Mouse (Mus musculus): ENCODE data around the gene Lrrn2.

Gene Lrrn2

DNA sequence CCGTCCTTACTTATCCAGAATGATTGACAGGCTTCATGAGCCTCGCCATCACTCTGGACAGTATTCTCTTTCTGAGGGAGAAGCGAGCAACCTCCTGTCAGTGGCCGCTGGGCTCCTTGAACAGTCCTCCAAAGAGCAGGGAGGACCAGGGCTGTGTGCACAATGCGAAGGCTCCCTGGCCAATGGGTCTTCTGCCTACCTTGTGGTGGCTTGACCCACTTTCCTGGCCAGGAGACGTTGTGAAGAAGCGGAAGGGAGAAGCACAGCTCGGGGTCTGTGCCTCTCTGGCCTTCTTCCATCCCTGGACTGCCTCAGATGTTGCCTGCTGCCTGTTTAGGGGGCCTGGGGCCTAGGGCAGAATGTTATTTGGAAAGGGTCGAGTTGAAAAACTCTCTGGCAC, 1.8 kb downstream of the Lrrn2 start:
- no peak for DNase-seq (ENCODE audit: low read depth in 2 of 2, low spot score in 2 of 2)

- DNase-seq (ENCODE audit: low read depth in 2 of 2, low spot score in 2 of 2), result no peak
These were observed 5.6 kb downstream of the Lrrn2 start for GRCm38 (mm10) chr1:132885701-132886100.

GRCm38 (mm10) chr1:132886626-132887025, 6.6 kb downstream of the Lrrn2 start:
- DNase-seq (ENCODE audit: low read depth in 2 of 2, low spot score in 2 of 2), result no peak

GRCm38 (mm10) chr1:132888811-132889210, 8.7 kb downstream of the Lrrn2 start:
- no peak for DNase-seq (ENCODE audit: low read depth in 2 of 2, low spot score in 2 of 2)

DNA sequence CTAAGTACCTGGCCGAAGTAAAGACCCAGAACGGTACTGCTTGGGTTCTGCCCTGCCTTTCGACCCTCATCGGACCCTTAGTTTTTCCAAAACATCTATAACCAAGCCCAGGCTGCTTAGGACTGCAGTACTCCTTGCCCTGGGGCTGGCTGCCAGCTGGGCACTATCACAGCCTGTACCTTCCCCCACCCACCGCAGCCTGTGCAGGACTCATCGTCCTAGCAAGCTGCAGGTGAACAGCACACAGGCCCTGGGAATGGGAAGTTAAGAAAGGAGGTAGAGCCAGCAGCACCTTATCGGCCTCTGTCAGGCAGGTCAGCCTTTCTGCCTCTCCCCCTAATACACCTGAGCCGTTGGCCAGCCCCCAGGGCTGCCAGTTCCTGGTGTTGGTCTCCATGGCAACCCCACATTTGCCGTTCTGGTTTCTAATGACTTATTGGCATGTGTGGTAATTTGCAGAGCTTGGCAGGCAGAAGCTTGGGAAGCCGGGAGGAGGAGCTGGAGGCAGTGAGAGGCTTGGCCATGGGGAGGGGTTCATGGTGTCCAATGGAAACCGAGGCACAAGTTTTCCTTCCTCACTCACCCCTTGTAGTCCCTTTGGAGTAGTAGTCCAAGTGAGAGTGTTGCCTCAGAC, 10.2 kb downstream of the Lrrn2 start:
- no peak for DNase-seq (ENCODE audit: low read depth in 2 of 2, low spot score in 2 of 2)

DNA sequence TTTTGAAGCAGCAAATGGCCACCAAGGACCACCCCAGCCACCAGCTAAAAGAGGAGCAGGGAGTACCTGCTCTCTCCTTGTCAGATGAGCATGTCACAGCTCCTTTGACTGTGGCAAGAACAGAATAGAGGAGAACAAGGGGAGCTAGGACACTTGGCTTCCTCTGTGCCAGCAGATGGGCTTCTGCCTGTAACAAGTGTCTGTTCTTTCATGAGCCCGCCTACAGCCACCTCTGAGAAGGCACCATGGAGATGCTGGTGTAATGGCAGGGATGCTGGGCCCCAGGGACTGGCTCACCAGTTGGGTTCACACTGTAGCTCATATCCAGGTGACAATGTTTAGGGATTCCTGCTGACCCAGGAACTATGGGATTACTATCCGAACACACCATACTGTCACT, 12.0 kb downstream of the Lrrn2 start:
- no peak for DNase-seq (ENCODE audit: low read depth in 2 of 2, low spot score in 2 of 2)

GRCm38 (mm10) chr1:132893311-132894077, 13.4 kb downstream of the Lrrn2 start:
- no peak for DNase-seq (ENCODE audit: low read depth in 2 of 2, low spot score in 2 of 2)

- no peak for DNase-seq (ENCODE audit: low read depth in 2 of 2, low spot score in 2 of 2)
These were observed 19.0 kb downstream of the Lrrn2 start for GRCm38 (mm10) chr1:132899029-132899428.

GRCm38 (mm10) chr1:132899626-132900025, 19.6 kb downstream of the Lrrn2 start:
- no peak for DNase-seq (ENCODE audit: low read depth in 2 of 2, low spot score in 2 of 2)

DNA sequence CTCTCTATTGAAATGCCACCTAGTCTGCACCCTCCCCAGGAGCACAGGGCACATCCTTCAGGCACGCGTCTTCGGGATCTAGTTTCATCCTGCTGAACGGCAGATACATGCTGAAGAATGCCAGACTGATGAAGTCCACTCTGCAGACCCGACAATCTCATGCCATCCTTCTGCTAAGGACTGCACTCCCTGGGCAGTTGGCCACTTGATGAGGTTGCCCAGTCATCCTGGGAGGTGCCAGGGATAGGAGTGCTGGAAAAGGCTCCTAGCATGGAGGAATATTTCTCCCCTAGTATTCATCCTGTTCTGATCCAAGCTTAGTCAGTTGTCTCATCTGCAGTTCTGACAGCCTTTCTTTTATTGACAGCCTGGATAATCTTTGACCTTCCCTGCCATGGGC, 20.9 kb downstream of the Lrrn2 start:
- DNase-seq (ENCODE audit: low read depth in 2 of 2, low spot score in 2 of 2), result no peak

DNA sequence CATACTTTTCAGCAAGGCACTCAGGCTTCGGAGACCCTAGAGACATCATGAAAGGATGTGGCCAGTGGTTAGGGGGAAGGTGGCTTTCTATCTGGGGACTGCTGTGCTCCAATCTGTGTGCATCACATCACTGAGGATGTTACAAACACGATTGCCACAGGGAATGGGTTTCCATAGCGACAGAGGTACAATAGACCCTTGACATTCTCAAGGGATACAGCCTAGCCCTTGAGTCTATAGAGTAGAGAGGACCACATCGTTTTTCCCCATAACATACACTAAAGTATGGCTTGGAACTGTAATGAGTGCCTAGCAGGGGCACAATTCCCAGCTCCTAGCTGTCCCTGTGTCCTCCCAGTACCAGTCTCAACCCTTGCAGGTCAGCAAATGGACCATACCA, 23.4 kb downstream of the Lrrn2 start:
- DNase-seq (ENCODE audit: low read depth in 2 of 2, low spot score in 2 of 2), result no peak

DNA sequence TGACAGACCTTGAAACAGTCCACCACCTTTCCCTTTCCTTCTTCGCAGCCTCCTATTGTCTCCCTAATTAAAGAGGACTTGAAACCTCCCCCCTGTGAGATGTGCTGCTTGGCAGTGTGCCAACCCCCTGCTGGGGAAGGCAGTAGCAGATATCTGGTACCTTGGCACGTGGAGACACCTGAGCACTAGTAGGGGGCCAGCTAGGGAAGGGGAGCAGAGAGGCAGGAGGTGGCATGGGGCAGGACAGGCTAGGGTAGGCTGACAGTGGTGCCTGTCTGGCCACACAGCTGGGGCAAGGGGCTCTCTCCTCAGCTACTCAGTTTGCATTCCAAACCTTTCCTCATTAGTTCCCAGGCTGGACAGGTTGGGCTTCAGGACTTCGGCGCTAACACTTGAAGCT, 29.0 kb downstream of the Lrrn2 start:
- no peak for DNase-seq (ENCODE audit: low read depth in 2 of 2, low spot score in 2 of 2)

DNA sequence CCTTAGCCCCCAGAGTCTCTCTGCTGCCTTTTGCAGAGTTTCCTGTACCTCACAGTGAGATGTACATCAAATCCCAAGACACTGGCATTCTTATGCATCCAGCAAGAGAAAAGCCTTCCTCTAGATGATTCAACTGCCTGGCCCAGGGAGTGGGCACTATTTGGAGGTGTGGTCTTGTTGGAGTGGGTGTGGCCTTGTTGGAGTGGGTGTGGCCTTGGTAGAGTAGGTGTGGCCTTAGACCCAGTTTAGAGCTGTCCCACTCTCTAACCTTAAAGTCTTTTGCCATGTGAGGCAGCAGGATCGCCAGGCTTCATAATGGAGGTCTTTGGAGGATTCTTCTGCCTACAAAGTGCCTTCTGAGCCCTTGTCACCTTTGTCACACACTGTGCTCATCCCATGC, 29.9 kb downstream of the Lrrn2 start:
- no peak for DNase-seq (ENCODE audit: low read depth in 2 of 2, low spot score in 2 of 2)

DNA sequence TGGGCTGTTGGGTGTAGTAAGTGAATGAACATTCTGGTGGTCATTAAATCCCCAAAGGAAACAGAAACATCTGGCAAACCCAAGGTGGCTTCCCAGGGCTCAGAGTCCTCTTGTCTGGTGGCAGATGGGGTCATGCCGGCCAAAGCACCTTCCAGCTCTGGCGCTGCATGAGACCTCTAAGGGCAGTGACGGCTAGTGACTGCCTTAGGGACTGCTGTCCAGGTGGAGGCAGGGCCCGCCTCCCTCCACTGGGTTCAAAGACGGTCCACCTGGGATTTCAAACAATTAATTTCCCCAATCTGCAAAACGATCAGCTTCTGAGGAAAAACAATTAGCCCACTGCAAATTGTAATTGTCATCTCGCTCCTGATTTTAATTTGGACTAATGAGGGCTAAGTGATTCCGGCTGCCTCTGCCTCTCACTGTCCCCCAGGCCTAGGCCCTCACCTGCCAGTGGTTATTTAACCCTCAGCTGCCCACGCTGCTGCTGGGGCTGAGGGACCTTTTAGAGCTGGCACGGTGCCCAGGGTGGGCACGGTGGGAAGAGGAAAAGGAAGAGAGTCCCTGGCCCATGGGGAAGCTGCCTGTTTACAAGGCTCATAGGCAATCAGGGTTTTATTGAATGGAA, 30.5 kb downstream of the Lrrn2 start:
- no peak for DNase-seq (ENCODE audit: low read depth in 2 of 2, low spot score in 2 of 2)

GRCm38 (mm10) chr1:132915849-132916493, 35.9 kb downstream of the Lrrn2 start:
- no peak for DNase-seq (ENCODE audit: low read depth in 2 of 2, low spot score in 2 of 2)

GRCm38 (mm10) chr1:132917554-132917953, 37.5 kb downstream of the Lrrn2 start:
- DNase-seq (ENCODE audit: low read depth in 2 of 2, low spot score in 2 of 2), result no peak

GRCm38 (mm10) chr1:132918117-132918680, 38.1 kb downstream of the Lrrn2 start:
- no peak for DNase-seq (ENCODE audit: low read depth in 2 of 2, low spot score in 2 of 2)

- DNase-seq (ENCODE audit: low read depth in 2 of 2, low spot score in 2 of 2), result no peak
These were observed 39.2 kb downstream of the Lrrn2 start for GRCm38 (mm10) chr1:132919258-132919657.

- DNase-seq (ENCODE audit: low read depth in 2 of 2, low spot score in 2 of 2), result no peak
These were observed 41.0 kb downstream of the Lrrn2 start for GRCm38 (mm10) chr1:132921071-132921470.

DNA sequence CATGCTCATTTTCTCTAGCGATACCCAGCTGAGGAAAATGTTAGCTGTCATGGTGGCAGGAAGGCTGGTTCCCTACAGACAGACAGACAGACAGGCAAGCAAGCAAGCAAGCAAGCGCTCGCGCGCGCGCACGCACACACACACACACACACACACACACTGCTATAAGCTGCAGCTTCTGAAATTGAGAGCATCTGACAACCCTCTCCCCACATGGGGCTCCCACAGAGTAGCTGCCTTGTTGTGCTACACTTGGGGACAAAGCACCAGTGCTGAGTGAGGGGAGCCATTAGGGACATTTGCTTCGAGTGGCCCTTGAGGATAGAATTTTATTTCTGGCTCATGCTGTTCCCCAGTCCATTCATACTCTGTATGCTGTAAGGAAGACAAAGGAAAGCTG, 42.2 kb downstream of the Lrrn2 start:
- DNase-seq (ENCODE audit: low read depth in 2 of 2, low spot score in 2 of 2), result no peak

DNA sequence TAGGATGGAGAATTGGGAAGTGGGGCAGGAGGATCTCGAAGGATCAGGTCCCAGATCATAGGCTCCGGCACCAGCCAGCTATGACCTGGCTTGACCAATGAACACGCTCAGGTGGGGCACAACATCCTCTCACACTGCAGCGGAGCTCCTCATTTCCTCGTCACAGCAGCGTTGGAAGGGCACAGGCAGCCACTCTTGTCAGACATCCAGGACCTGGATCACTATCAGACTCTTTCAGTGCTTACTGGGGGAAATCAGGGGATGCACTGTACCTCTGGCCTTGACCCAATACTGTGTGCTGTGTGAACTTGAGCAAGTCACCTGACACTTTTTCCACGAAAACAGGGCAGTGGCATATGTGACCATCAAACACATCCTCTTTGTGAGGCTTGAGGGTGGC, 45.2 kb downstream of the Lrrn2 start:
- no peak for DNase-seq (ENCODE audit: low read depth in 2 of 2, low spot score in 2 of 2)
